Mouse (Mus musculus): ENCODE measurements around the gene Gm3424.
"Not testable (repeated sequence)": the region's sequence is repeated elsewhere in the genome, so short reads cannot be mapped to it uniquely, and the experiment has no call there.

Gene Gm3424

GRCm38 (mm10) chr14:5830229-5830628 is at the start of gene Gm3424:
Gene Gm3424, minus strand, starts transcription at chr14:5830329.
- DNase-seq (ENCODE audit: low spot score) = not testable (repeated sequence)

- not testable (repeated sequence) for DNase-seq (ENCODE audit: low spot score)
Measured at GRCm38 (mm10) chr14:5879791-5880190, 49.7 kb upstream of the Gm3424 start.

GRCm38 (mm10) chr14:5879136-5879535 is 49.0 kb upstream of the Gm3424 start:
- DNase-seq (ENCODE audit: low spot score) = not testable (repeated sequence)

GRCm38 (mm10) chr14:5855911-5856310 is 25.8 kb upstream of the Gm3424 start:
- not testable (repeated sequence) for DNase-seq (ENCODE audit: low spot score)

GRCm38 (mm10) chr14:5812699-5813356 is 17.3 kb downstream of the Gm3424 start:
- not testable (repeated sequence) for DNase-seq (ENCODE audit: low spot score)

- DNase-seq (ENCODE audit: low spot score) = not testable (repeated sequence)
Measured at GRCm38 (mm10) chr14:5807882-5808281, 22.2 kb downstream of the Gm3424 start, which contains the start of gene Gm3383. Gene Gm3383, minus strand, starts transcription at chr14:5807982.

All from ovary, postnatal 10 days (tissue).